Mouse (Mus musculus): ENCODE measurements at regions not wholly inside any gene's neighbourhood (a gene's known extent, or its start where the extent isn't known, plus 50 kb on each side); places are given as distances from the start of the nearest gene placed in this dataset.
A peak's percentile ranks its signal among the peaks of the same experiment; 100 is the strongest.

- 93% methylated on average over 4 of the region's 4 CpGs for WGBS
- no peaks in the 10 kb centered on the region for H3K27me3 ChIP-seq (replicated peaks; ENCODE audit: control insufficient read depth, insufficient read depth, low read length)
- H3K27ac ChIP-seq (ENCODE audit: low read depth, low read length) = no peak overlapping the region
- no peak overlapping the region for H3K4me3 ChIP-seq (ENCODE audit: low read length)
- ATAC-seq = no peak
- H3K4me2 ChIP-seq (ENCODE audit: low read length) = no peak overlapping the region
- H3K9me3 ChIP-seq (ENCODE audit: control insufficient read depth, low read length) = no peaks in the 10 kb centered on the region
- H3K4me1 ChIP-seq (ENCODE audit: control insufficient read depth, insufficient read depth, low read depth, low read length) = no peaks in the 10 kb centered on the region
- H3K9ac ChIP-seq (ENCODE audit: low read depth, low read length) = no peak overlapping the region
- no peaks in the 10 kb centered on the region for H3K36me3 ChIP-seq (ENCODE audit: control insufficient read depth, insufficient read depth, low read length)
Measured at GRCm38 (mm10) chr5:52092273-52092672, 98.0 kb downstream of the Dhx15 start.

DNA sequence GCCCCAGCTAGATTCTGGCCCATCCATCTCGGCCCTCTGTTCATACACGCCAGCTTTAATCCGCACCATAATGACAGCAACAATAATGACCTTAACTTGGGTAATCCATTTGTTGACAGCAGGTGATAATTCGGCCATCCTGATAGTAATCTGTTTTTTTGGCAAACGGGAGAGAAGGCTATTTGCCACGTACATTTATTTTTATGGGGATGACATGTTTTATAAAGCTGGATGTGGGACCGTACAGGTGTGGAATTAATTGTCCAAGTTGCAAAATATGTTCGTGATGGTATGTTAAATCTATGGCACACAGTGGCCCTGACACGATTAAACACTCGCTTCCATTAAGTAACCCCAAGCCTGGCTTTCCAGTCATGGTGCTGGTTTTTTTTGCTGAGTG, 102.2 kb downstream of the Dhx15 start:
- no peaks in the 10 kb centered on the region for H3K9me3 ChIP-seq (ENCODE audit: control insufficient read depth, low read length)
- no peak overlapping the region for H3K4me3 ChIP-seq (ENCODE audit: low read length)
- H3K36me3 ChIP-seq (ENCODE audit: control insufficient read depth, insufficient read depth, low read length) = no peaks in the 10 kb centered on the region
- H3K27ac ChIP-seq (ENCODE audit: low read depth, low read length) = no peak overlapping the region
- no peak for ATAC-seq
- H3K4me2 ChIP-seq (ENCODE audit: low read length) = no peak overlapping the region
- 72% methylated on average over 10 of the region's 10 CpGs for WGBS
- H3K9ac ChIP-seq (ENCODE audit: low read depth, low read length) = no peak overlapping the region
- no peaks in the 10 kb centered on the region for H3K27me3 ChIP-seq (replicated peaks; ENCODE audit: control insufficient read depth, insufficient read depth, low read length)
- H3K4me1 ChIP-seq (ENCODE audit: control insufficient read depth, insufficient read depth, low read depth, low read length) = no peaks in the 10 kb centered on the region

DNA sequence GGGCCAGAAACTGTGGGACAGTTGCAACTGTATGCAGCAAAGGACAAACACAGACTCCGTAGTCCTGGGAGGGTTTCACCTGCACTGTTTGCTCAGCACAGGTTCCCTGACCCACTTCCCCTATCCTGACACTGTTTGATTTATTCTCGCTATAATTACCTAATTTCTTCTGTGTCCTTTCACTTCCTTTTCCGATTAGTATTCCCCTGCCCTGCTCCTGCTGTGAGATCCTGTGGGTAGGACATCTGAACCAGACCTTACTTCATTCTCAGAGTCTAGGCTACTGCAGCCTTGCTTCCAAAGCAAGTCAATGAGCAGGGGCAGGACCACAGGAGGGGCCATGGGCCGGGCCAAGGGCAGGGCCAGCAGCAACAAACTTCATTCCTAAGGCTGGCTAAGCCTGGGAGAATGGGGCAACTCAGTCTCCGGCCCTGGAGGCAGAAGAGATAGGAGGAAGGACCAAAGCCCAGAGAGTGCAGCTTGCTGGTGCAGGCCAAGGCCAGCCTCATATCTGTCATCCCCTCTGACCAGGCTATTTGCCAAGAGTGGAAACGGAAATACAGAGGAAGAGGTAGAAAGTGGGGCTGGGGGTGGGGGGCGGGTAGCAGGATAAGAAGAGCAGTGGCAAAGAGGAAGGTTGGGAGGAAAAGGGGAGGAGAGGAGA, 103.4 kb downstream of the Dhx15 start:
- Histone ChIP-seq H3K9ac (ENCODE audit: low read depth, low read length) (no peak overlapping the region), H3K4me2 (ENCODE audit: low read length) (no peak overlapping the region), H3K27me3 (replicated peaks; ENCODE audit: control insufficient read depth, insufficient read depth, low read length) (no peaks in the 10 kb centered on the region), H3K4me1 (ENCODE audit: control insufficient read depth, insufficient read depth, low read depth, low read length) (no peaks in the 10 kb centered on the region), H3K36me3 (ENCODE audit: control insufficient read depth, insufficient read depth, low read length) (no peaks in the 10 kb centered on the region), H3K27ac (ENCODE audit: low read depth, low read length) (no peak overlapping the region), H3K9me3 (ENCODE audit: control insufficient read depth, low read length) (no peaks in the 10 kb centered on the region), H3K4me3 (ENCODE audit: low read length) (no peak overlapping the region)
- ATAC-seq = no peak
- 62% methylated on average over 7 of the region's 7 CpGs for WGBS

DNA sequence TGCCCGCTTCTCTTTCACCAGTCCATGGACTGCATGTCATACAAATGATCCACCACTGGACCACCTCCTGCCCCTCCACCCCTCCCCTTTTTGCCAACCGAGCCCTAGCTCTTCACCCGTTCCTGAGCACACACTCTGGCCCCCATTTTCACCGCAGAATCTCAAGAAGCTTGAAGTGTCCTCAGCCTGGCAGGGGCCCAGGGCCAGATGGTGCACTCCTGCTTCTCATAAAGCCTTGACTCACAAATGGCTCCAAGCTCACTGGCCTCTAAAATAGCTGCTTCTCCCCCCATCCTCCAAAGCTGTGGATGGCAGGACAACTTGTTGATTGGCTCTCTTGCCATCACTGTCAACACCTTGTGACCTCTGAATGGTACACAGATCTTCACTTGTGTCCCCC, 110.0 kb downstream of the Dhx15 start:
- H3K27me3 ChIP-seq (replicated peaks; ENCODE audit: control insufficient read depth, insufficient read depth, low read length) = no peaks in the 10 kb centered on the region
- no peak overlapping the region for H3K9ac ChIP-seq (ENCODE audit: low read depth, low read length)
- no peak overlapping the region for H3K4me2 ChIP-seq (ENCODE audit: low read length)
- ATAC-seq = no peak
- WGBS = 73% methylated on average over 4 of the region's 4 CpGs
- H3K36me3 ChIP-seq (ENCODE audit: control insufficient read depth, insufficient read depth, low read length) = no peaks in the 10 kb centered on the region
- no peaks in the 10 kb centered on the region for H3K9me3 ChIP-seq (ENCODE audit: control insufficient read depth, low read length)
- no peak overlapping the region for H3K27ac ChIP-seq (ENCODE audit: low read depth, low read length)
- H3K4me1 ChIP-seq (ENCODE audit: control insufficient read depth, insufficient read depth, low read depth, low read length) = no peaks in the 10 kb centered on the region
- no peak overlapping the region for H3K4me3 ChIP-seq (ENCODE audit: low read length)

DNA sequence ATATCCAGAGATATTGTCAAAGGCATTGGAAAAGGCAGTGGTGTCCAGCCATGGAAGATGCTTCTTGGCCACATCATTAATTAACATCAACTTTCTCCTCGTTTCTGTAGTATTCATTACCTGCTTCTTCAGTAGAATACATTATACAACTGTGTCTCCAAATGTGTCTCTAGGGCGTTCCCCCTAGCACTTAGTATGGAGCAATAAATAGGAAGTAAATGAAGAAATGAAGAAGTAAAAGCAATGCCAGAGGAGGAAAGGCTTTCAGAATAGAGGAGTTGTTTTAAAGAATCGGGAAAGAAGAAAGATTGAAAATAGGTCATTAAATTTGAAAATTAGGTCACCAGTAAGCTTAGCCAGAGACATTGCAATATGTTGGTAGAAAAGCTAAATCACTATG, 112.6 kb downstream of the Dhx15 start:
- Histone ChIP-seq H3K36me3 (ENCODE audit: control insufficient read depth, insufficient read depth, low read length) (no peaks in the 10 kb centered on the region), H3K4me1 (ENCODE audit: control insufficient read depth, insufficient read depth, low read depth, low read length) (no peaks in the 10 kb centered on the region), H3K4me2 (ENCODE audit: low read length) (no peak overlapping the region), H3K27me3 (replicated peaks; ENCODE audit: control insufficient read depth, insufficient read depth, low read length) (no peaks in the 10 kb centered on the region), H3K27ac (ENCODE audit: low read depth, low read length) (no peak overlapping the region), H3K9ac (ENCODE audit: low read depth, low read length) (no peak overlapping the region), H3K9me3 (ENCODE audit: control insufficient read depth, low read length) (no peaks in the 10 kb centered on the region), H3K4me3 (ENCODE audit: low read length) (no peak overlapping the region)
- WGBS = 92% methylated on average over 3 of the region's 3 CpGs
- no peak for ATAC-seq

- no peaks in the 10 kb centered on the region for H3K9me3 ChIP-seq (ENCODE audit: control insufficient read depth, low read length)
- no peaks in the 10 kb centered on the region for H3K27me3 ChIP-seq (replicated peaks; ENCODE audit: control insufficient read depth, insufficient read depth, low read length)
- no peaks in the 10 kb centered on the region for H3K36me3 ChIP-seq (ENCODE audit: control insufficient read depth, insufficient read depth, low read length)
- no peak overlapping the region for H3K9ac ChIP-seq (ENCODE audit: low read depth, low read length)
- no peak overlapping the region for H3K4me2 ChIP-seq (ENCODE audit: low read length)
- ATAC-seq = no peak
- no peak overlapping the region for H3K4me3 ChIP-seq (ENCODE audit: low read length)
- WGBS = 98% methylated on average over 2 of the region's 2 CpGs
- no peak overlapping the region for H3K27ac ChIP-seq (ENCODE audit: low read depth, low read length)
- no peaks in the 10 kb centered on the region for H3K4me1 ChIP-seq (ENCODE audit: control insufficient read depth, insufficient read depth, low read depth, low read length)
Measured at GRCm38 (mm10) chr5:52075096-52075495, 115.2 kb downstream of the Dhx15 start.

GRCm38 (mm10) chr5:52064804-52065451, 125.4 kb downstream of the Dhx15 start:
- Histone ChIP-seq H3K9me3 (ENCODE audit: control insufficient read depth, low read length) (no peaks in the 10 kb centered on the region), H3K4me2 (ENCODE audit: low read length) (no peak overlapping the region), H3K27ac (ENCODE audit: low read depth, low read length) (no peak overlapping the region), H3K36me3 (ENCODE audit: control insufficient read depth, insufficient read depth, low read length) (no peaks in the 10 kb centered on the region), H3K4me3 (ENCODE audit: low read length) (no peak overlapping the region), H3K9ac (ENCODE audit: low read depth, low read length) (no peak overlapping the region), H3K27me3 (replicated peaks; ENCODE audit: control insufficient read depth, insufficient read depth, low read length) (no peaks in the 10 kb centered on the region; the same call in none of the 2 replicates), H3K4me1 (ENCODE audit: control insufficient read depth, insufficient read depth, low read depth, low read length) (no peaks in the 10 kb centered on the region)
- 32% methylated on average over 16 of the region's 16 CpGs for WGBS
- ATAC-seq = peak; percentile 87

GRCm38 (mm10) chr5:52062214-52062613, 128.1 kb downstream of the Dhx15 start:
- H3K27me3 ChIP-seq (replicated peaks; ENCODE audit: control insufficient read depth, insufficient read depth, low read length) = no peaks in the 10 kb centered on the region
- H3K4me3 ChIP-seq (ENCODE audit: low read length) = no peak overlapping the region
- no peaks in the 10 kb centered on the region for H3K36me3 ChIP-seq (ENCODE audit: control insufficient read depth, insufficient read depth, low read length)
- WGBS = 83% methylated on average over 4 of the region's 4 CpGs
- H3K4me1 ChIP-seq (ENCODE audit: control insufficient read depth, insufficient read depth, low read depth, low read length) = no peaks in the 10 kb centered on the region
- no peak overlapping the region for H3K9ac ChIP-seq (ENCODE audit: low read depth, low read length)
- H3K9me3 ChIP-seq (ENCODE audit: control insufficient read depth, low read length) = no peaks in the 10 kb centered on the region
- H3K27ac ChIP-seq (ENCODE audit: low read depth, low read length) = no peak overlapping the region
- no peak for ATAC-seq
- no peak overlapping the region for H3K4me2 ChIP-seq (ENCODE audit: low read length)

DNA sequence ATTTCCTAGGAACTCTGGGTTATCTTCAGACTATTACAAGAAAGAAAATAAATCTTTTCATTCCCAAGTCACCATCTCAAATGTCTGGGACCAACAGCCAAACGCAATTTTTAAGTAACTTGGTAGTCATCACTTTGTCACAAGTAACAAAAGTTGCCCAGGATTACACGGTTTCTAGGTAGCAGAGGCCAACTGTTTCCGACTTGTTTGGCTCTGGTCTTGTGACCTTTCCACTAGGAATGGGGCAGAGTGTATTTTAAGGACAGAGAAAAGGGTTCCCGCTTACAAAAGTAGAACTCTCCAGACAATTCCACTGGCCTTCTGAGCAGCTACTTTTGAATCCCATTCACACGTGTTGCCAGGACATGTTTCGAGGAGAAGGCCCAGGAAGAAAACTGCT, 129.1 kb downstream of the Dhx15 start:
- Histone ChIP-seq H3K4me2 (ENCODE audit: low read length) (no peak overlapping the region), H3K9ac (ENCODE audit: low read depth, low read length) (no peak overlapping the region), H3K27ac (ENCODE audit: low read depth, low read length) (no peak overlapping the region), H3K4me3 (ENCODE audit: low read length) (no peak overlapping the region), H3K36me3 (ENCODE audit: control insufficient read depth, insufficient read depth, low read length) (no peaks in the 10 kb centered on the region), H3K27me3 (replicated peaks; ENCODE audit: control insufficient read depth, insufficient read depth, low read length) (no peaks in the 10 kb centered on the region), H3K4me1 (ENCODE audit: control insufficient read depth, insufficient read depth, low read depth, low read length) (no peaks in the 10 kb centered on the region), H3K9me3 (ENCODE audit: control insufficient read depth, low read length) (no peaks in the 10 kb centered on the region)
- 76% methylated on average over 6 of the region's 6 CpGs for WGBS
- no peak for ATAC-seq

All from hindbrain, embryonic 16.5 days (tissue).